Mouse (Mus musculus) cerebellum, postnatal 14 days (tissue): ENCODE data around the gene Ppm1l.
"Not testable (repeated sequence)": the region's sequence is repeated elsewhere in the genome, so short reads cannot be mapped to it uniquely, and the experiment has no call there.

Experiments
- DNase-seq, 2 experiments: peaks; one replicate each; pipeline ENCODE4 v3.0.0; 2021; ENCODE audit warnings: mixed read lengths in 2 of 2

The Ppm1l gene

DNA sequence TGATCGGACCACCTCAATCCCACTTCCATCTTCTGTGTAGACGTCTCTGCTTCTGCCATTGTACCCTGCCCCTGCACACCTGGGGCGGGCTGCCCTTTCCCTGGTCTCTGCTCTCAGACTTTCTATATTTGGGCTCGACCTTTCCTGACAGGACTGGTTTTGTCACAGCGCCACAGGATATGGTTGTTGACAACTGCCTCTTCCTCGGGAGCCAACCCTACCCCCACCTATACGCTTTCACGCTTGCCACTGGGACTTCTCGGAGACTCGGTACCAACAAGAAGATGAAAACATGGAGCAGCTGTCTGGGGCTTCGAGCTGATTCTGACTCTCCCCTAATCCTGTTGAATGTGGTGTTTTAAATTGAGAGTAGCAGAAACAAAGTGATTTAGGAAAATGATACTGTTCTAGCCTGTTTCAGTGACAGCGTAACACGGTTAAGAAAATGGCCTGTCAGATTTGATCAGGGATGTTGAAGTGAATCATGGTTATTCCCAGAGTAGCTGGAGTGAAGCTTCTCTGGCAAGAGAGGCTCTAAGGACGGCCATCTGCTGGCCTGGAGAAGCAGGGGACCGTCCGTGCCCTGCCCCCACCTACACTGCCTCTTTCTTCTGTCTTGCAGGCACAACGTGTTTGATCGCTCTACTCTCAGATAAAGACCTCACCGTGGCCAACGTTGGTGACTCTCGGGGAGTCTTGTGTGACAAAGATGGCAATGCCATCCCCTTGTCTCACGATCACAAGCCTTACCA, 232.2 kb downstream of the Ppm1l start:
- DNase-seq = peak; percentile 75 to 83

DNA sequence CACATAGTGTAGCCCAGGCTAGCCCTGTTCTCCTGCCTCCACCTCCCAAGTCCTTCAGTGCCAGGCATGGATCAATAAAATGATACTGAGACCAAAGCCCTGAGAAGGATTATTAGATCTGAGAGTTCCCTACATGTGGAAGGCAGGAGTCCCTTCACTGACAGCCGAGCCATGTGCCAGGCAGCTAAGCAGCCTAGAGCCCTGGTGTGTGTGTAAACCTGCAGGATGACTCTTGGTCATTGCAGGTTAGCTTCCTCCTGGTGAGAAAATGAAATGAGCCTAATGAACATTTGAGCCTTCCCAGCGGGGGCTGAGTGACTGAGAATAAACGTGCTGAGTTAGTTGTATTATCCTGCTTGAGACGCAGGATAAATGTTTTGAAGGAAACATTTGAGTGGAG, 232.9 kb downstream of the Ppm1l start:
- peak; percentile 33 to 46 for DNase-seq

DNA sequence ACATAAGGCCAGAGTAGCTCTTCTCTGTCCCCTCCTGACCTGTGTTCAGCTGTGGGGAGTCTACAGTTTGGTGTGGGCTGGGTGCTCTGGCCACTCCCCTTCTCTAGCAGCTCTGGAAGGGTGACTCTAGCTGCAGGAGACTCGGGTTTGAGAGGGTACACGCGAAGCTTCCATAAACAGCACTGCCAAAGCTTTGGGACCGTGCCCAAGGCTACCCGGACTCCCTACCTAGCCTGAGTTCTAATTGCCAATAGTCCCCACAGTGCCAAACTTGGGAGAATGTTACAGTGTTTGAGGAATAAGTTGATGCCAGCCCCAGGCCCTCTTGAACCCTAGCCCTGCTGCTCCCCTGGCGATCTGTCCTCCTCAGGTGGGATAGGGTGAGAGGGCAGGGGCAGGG, 238.8 kb downstream of the Ppm1l start:
- DNase-seq = peak; percentile 48 to 65

DNA sequence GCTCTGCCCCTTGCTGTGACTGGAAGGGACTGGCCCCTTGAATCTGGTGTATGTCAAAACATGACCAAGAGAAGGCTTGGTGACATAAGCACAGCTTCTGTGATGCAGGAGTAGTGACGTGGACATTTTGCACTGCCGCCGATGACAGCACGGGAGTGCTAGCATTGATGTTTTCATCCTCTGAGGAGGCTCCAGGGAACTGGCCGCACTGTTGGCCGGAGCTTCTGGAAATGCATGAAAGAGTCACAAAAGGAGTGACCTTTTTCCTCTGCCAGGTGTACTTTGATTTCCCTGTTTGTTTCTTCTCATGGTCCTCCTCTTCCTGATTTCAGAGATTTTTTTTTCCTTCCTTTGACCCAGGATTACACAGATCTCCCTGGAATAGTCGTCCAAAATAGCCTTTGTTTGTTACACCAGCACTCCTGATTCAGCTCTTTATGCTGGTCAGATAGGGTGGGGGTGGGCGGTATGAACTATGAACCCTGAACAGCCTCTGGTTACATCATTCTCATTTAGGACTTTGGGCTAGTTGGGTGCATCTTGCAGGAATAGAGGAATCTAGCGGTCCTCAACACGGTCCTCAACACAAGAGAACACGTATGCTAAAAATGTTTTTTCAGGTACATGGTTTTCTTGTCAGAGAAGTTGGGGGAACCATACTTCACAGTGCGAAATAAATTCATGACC, 239.6 kb downstream of the Ppm1l start:
- peak in 1 of 2 experiments; percentile 22 for DNase-seq

- DNase-seq = no peak
Measured at GRCm38 (mm10) chr3:69559316-69559974, 242.8 kb downstream of the Ppm1l start.

DNA sequence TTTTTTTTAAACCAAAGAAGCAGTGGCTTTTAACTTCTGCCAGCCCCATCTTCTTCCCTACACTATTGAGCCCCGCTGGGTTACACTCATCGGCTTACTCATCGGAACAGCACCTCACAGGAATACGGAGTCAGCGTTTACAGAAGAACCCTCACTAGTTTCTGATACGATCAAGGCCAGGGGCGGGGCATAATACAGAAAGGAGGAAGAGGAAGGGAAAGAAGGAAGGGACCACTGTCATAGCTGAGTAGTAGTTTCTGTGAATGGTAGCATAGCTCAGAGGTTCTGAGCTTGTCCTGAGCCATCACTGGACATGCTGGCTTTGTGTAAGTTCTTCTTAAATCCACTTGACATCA, 243.3 kb downstream of the Ppm1l start:
- DNase-seq = no peak

DNA sequence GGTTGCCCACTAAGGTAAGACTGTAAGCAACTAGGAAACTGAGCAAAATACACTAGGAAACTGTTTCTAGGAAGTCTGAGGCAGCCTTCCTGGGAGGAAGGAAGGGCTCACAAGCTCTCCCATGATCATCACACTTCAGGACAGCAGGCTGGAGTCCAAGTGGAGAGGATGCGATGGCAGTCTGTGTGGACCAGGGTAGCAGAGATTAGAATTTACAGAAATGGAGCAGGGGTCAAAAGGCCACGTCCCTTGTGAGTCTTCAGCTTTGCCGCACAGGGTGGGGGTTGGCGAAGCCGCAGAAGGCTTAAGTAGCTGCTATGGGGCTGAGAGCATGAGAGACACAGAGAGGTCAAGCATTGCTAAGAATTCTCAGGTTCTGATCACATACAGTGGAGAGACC, 245.0 kb downstream of the Ppm1l start:
- DNase-seq = no peak

DNA sequence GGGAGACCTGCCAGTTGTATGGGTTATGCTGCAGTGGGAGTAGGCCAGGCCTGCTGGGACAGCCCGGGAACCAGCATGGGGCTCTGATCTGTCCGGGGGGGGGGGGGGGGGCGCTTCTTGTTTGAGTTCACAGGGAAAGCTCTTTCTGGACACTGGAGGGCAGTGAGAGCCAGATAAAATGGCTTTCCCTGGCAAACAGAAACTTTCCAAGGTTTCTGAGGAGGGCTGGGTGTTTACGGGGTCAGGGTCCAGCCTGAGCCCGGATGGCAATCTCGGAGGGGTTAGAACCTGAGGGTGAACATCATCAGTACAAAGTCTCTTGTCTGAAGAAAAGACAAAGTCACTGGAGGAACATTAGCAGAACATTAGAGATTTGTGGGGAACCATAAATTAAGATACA, 246.7 kb downstream of the Ppm1l start:
- no peak for DNase-seq

GRCm38 (mm10) chr3:69565586-69565985, 248.9 kb downstream of the Ppm1l start:
- DNase-seq = not testable (repeated sequence)

- DNase-seq = peak; percentile 44 to 54
Measured at GRCm38 (mm10) chr3:69572561-69572960, 255.9 kb downstream of the Ppm1l start.

DNA sequence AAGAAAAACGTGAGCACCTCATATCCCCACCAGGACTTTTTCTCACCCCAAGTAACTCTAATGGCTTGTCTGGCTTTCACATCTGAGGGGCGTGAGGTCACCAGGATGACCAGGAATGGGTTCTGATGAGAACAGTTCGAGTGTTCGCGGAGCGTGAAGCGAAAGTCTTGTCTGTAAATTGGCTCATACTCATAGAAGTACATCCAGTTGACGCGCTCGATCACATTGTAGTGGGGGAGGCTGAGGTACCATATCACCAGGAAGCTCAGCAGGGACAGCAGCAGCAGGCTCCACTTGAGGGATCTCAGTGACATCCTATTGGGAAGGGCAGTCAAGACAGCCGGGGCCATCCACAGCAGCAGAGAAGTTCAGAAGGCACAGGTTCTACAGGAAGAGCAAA, 258.9 kb downstream of the Ppm1l start:
- no peak for DNase-seq

DNA sequence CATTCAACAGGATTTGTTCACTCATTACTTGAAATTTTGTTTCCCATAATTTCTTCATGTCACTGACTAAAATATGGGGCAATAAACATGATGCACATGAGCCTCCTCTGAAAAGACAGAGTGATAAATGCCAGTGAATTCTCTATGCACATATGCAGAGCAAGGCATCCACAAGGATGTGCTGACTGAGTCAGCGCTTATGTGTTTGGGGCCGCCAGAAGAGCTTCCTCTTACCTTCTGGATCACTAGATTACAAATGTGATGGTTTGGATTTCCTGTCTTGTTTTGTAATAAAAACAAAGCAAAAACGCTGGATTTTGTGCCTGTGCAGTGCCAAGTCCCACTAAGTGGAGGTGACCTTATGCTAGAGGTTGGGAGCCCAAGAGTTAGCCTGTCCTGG, 260.1 kb downstream of the Ppm1l start:
- no peak for DNase-seq

GRCm38 (mm10) chr3:69578791-69579190, 262.1 kb downstream of the Ppm1l start:
- DNase-seq = no peak

- DNase-seq = no peak
Measured at GRCm38 (mm10) chr3:69583798-69584197, 267.1 kb downstream of the Ppm1l start.

DNA sequence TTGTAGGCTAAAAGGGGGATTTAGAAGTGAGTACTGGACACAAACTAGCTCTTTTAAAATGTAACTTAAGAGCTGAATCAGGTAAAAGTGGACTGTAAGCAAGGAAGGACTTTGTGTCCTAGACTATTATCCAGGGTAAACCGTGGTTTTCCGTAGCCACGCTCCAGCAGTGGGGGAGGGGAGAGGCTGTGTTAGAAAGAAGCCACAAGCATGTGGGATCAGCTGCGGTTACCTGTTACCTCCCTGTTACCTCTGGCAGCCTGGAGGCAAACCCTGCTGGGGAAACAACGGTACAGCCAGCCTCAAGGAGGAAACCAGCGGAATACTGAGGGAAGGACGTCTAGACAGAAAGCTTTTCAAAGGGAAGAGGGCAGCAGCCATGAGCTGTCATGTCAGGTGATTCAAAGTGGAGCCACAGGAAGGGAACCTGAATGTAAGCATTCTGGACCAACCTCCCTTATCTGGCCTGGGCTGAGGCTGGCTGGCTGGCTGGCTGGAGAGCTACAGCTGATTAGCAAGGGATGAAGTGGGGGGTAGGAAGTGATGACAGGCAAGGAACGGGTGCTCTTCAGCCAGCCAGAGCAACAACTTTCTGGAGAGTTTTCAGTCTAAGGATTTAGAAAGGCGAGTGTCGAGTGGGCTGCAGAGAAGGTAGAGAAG, 271.6 kb downstream of the Ppm1l start:
- DNase-seq = no peak

DNA sequence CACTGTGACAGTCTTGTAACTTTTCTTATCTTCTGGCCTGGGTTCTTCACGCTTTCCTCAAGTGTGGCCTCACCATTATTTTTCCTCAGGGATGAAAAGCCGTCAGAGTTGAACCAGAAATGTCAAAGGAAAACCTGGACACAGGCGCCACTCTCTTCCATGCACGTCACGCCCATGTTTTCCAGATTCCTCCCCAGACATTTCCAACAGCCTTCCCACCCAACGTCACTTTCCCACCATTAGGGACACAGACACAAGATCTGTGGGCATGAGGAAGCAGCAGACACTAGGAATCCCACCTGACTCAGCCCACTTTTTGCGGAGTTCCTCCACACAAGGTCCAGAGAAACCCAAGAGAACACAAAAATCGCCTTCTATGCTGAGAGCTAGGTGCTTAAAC, 276.8 kb downstream of the Ppm1l start:
- no peak for DNase-seq

DNA sequence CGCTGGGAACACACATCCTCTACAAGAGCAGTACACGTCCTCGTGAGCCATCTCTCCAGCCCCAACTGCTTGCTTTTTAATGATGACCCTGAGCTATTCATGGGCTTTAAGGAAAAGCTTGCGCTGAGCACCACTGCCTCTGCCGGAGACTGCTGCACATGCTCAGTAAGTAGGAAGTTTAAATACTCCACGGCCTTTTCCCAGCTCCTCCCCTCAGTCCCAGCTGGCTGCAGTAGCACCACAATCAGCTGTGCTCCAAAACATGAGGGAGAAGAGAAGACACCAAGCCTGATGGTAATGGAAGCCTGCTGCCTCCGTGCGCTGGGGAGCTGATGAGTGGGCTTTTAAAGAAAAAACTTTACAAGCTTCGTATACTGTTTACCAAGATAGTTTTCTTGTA, 277.4 kb downstream of the Ppm1l start:
- no peak for DNase-seq

- DNase-seq = no peak
Measured at GRCm38 (mm10) chr3:69596116-69596515, 279.5 kb downstream of the Ppm1l start.

GRCm38 (mm10) chr3:69597211-69597610, 280.6 kb downstream of the Ppm1l start:
- DNase-seq = no peak

GRCm38 (mm10) chr3:69597816-69598215, 281.2 kb downstream of the Ppm1l start:
- DNase-seq = no peak

DNA sequence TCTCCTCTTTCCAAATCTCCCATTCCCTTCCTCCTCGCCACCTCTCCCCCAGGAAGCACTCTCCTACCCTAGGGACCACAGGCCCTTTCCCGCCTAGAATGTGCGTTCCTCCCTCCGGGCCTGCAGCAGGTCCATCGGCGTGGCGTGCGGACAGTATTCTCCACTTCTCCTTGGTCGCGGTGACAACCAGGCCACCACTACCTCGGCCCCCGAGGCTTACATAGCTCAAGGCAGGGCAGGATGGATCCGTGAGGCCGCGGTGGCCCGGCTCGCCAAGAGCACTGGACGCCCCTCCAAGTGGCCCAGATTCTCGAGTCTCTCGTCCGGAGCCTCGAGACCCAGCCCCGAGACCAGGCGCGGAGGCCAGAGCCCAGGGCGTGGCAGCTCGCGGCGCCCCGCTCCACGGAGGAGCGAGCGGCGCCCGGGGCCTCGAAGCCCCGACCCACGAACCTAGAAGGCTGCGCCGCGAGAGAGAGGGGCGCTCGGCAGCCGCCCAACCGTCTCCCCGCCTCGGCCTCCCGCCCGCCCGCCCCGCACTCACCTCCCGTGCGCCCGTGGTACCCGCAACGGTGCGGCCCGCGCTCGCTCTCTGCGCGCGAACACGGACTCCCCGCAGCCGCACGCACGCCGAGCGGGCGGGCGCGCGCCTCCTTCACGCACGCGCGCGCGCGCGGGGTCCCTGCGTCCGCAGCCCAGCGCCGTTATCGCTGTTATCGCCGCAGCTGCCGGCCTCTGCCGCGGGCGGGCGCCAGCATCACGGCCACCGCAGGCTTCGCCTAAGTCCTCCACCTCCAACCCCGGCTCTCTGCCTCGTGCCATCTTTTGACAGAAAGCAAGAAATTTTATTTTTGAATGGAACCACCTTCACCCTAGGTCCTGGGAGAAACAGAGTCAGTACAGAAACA, 281.9 kb downstream of the Ppm1l start, which contains the start of gene B3galnt1:
Gene B3galnt1, minus strand, starts transcription at position 700 of the 905 bp plus-strand sequence.
- peak; percentile 74 to 81 for DNase-seq

DNA sequence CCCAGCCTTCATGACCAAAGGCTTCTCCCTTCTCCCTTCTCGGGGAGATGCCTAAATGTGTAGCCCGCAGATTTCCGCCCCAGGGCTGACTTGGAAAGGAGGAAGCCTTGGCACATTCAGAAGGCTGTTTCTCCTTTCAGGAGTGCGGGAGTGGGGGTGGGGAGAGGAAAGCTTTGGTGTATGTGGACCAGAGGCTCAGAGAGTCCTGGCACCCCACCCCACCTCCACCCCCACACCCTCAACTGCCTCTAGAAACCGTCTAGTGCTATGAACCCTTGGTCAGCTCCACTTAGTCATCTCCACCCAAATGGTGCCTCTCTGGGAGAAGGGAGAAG, 282.5 kb downstream of the Ppm1l start:
- DNase-seq = peak in 1 of 2 experiments; percentile 65
